Mouse (Mus musculus) midbrain, embryonic 15.5 days (tissue): ENCODE data around the gene Milr1. TPM values are rescaled to one million over a fixed set of nuclear protein-coding genes. Genes with fewer than 3 reads are reported as not detected.
A peak's percentile ranks its signal among the peaks of the same experiment; 100 is the strongest.

ENCODE experiments used
- microRNA-seq: library from miRNA; unstranded; fragments of <30 nt; microRNA quantifications from one replicate; pipeline ENCODE4, GENCODE M21; 2016
- polyA plus RNA-seq: library from polyadenylated mRNA; unstranded; fragments of >200 nt; fragmentation: Nextera tagmentation; extraction: Ambion mirVana; gene quantifications from 2 replicates; pipeline ENCODE4 v1.2.1, GENCODE M21; 2015

Gene Milr1
- polyA plus RNA-seq, 1 experiment from 2014 or later, result 0.88 TPM

Small RNAs within 50 kb of the gene (microRNA-seq; reads per million reads assigned to microRNA genes)
- gene Gm25994 (not detected), gene Mir3064 (16.9 reads per million, percentile 34 among the genes with 10 or more reads in this experiment)

Other genes with a start within 250 kb of the Milr1 start
- gene Tex2, start 137.8 kb upstream of the Milr1 start, polyA plus RNA-seq, result 31.3 and 32.1 TPM in 2 replicates
- 15.1 and 17.5 TPM in 2 replicates for gene Pecam1, start 598 bp upstream of the Milr1 start, polyA plus RNA-seq
- 9.6 and 10.4 TPM in 2 replicates for gene Polg2, start 28.3 kb downstream of the Milr1 start, polyA plus RNA-seq
- gene Ddx5, start 38.0 kb downstream of the Milr1 start, polyA plus RNA-seq, result 370 and 394 TPM in 2 replicates
- gene Cep95, start 38.0 kb downstream of the Milr1 start, polyA plus RNA-seq, result 17.0 and 17.3 TPM in 2 replicates
- 14.0 and 15.1 TPM in 2 replicates for gene Smurf2, start 169.5 kb downstream of the Milr1 start, polyA plus RNA-seq
- gene Kpna2, start 248.3 kb downstream of the Milr1 start, polyA plus RNA-seq, result 154 and 163 TPM in 2 replicates